Mouse (Mus musculus): ENCODE measurements around the gene Slc38a6.

GRCm38 (mm10) chr12:73350982-73351381 is 64.4 kb downstream of the Slc38a6 start:
- TF ChIP-seq TAL1 (IDR thresholded peaks at IDR 0.05; ENCODE audit: low read length) (no peak), GATA1 (IDR thresholded peaks at IDR 0.05; ENCODE audit: low read length) (no peak)

Measured in erythroblast, embryonic 14.5 days (primary cell).